Mouse (Mus musculus) brain, embryonic 14.5 days (tissue): ENCODE measurements at regions not wholly inside any gene's neighbourhood (a gene's known extent, or its start where the extent isn't known, plus 50 kb on each side); places are given as distances from the start of the nearest gene placed in this dataset.
"Not testable (repeated sequence)": the region's sequence is repeated elsewhere in the genome, so short reads cannot be mapped to it uniquely, and the experiment has no call there.

Experiments used
- DNase-seq: peaks from one replicate; pipeline ENCODE4 v3.0.0-alpha.2; 2011; ENCODE audit warnings: low read depth
- CTCF ChIP-seq: fragments of 200-500 bp; IDR thresholded peaks from 2 replicates; pipeline ENCODE4 v1.5.1; 2012; ENCODE audit warnings: inconsistent platforms, mild to moderate bottlenecking, moderate library complexity, borderline replicate concordance; ENCODE audit not compliant: insufficient read depth, insufficient read length; ENCODE audit errors: extremely low read depth
- POLR2A ChIP-seq: fragments of 200-500 bp; IDR thresholded peaks from 2 replicates; pipeline ENCODE4 v1.6.1; 2012; ENCODE audit warnings: mild to moderate bottlenecking, inconsistent platforms, borderline replicate concordance; ENCODE audit not compliant: poor library complexity, insufficient read depth, insufficient read length, severe bottlenecking; ENCODE audit errors: extremely low read depth

DNA sequence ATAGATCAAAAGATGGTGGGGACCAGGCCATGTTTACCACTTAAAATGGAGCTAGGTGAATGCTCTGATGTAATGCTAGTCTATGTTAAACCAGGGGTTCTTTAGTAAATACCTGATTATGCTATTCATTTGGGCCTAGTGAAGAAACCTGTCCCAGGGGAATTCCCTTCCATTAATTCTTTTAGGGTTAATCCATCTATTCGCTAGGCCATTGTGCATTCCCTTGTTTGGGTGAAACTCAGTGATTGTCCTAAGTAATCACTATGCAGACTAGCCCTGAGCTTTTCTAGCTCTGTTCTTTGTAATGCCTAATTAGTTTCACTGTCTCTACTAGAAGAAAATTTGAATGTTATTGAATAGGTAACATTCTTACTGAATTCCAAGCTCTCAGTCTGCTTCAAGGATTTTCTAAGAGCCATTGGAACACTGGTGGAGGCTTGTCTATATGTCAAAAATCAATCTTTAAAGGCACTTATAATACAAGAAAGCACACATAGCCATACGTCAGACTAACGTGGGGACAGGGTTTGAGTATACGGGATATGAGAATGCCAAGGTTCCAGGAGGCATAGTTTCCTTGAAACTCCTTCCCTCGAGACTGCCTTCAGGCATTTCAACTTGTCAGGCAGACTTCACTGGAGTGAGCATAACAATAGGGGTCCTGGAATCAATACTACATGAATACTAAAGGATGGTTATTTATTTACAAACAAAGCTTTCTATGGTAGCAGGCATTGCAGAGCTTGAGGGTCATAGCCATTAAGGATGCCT is 266.9 kb upstream of the 4930578C19Rik start:
- DNase-seq = peak; percentile 8
- TF ChIP-seq CTCF (no peak), POLR2A (no peak)

- DNase-seq = peak; percentile 5
- TF ChIP-seq POLR2A = no peak
- TF ChIP-seq CTCF = no peak
Measured at GRCm38 (mm10) chrX:18687216-18687615, 226.0 kb upstream of the 4930578C19Rik start.

- DNase-seq = not testable (repeated sequence)
Measured at GRCm38 (mm10) chrX:18667251-18667650, 206.1 kb upstream of the 4930578C19Rik start.

DNA sequence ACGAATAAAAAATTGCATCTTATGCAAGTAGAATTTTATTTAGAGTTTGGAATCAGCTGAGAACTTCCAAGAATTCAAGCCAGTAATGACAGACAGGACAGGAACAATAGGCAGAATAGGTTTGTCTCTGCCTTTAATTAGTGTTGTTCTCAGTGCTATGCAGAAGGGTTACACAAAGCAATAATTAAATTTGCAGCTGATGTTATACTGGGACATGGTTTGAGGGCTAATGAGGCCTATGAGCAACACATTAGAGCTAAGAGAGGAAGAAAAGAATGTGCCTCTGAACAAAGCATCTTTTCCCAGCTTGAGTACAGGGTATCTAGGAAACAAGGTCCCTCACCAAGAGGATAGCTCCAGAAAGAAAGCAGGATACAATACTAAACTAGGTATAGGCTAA is 201.9 kb upstream of the 4930578C19Rik start:
- TF ChIP-seq CTCF (no peak), POLR2A (no peak)
- DNase-seq = peak; percentile 2

- DNase-seq = no peak
- TF ChIP-seq POLR2A (no peak), CTCF (no peak)
Measured at GRCm38 (mm10) chrX:18618581-18618980, 157.4 kb upstream of the 4930578C19Rik start.
